Mouse (Mus musculus): ENCODE measurements around the gene Tectb. TPM values are rescaled to one million over a fixed set of nuclear protein-coding genes. Genes with fewer than 3 reads are reported as not detected.
A peak's percentile ranks its signal among the peaks of the same experiment; 100 is the strongest.
"Not testable (repeated sequence)": the region's sequence is repeated elsewhere in the genome, so short reads cannot be mapped to it uniquely, and the experiment has no call there.

Tectb gene
- total RNA-seq, 2 experiments from 2014 or later, result 0.49 TPM; not detected in 1

- DNase-seq, result no peak
These were observed 14.6 kb upstream of the Tectb start for GRCm38 (mm10) chr19:55165954-55166353.

GRCm38 (mm10) chr19:55166741-55167140 is 13.8 kb upstream of the Tectb start:
- DNase-seq, result no peak

GRCm38 (mm10) chr19:55167741-55168140 is 12.8 kb upstream of the Tectb start:
- DNase-seq, result no peak

GRCm38 (mm10) chr19:55168360-55168759 is 12.2 kb upstream of the Tectb start:
- DNase-seq, result no peak

- not testable (repeated sequence) for DNase-seq
These were observed 11.2 kb upstream of the Tectb start for GRCm38 (mm10) chr19:55169236-55169729.

- DNase-seq, result no peak
These were observed 10.1 kb upstream of the Tectb start for GRCm38 (mm10) chr19:55170399-55170798.

- DNase-seq, result no peak
These were observed 8.9 kb upstream of the Tectb start for GRCm38 (mm10) chr19:55171585-55171984.

GRCm38 (mm10) chr19:55177143-55177542 is 3.4 kb upstream of the Tectb start:
- DNase-seq, result no peak

GRCm38 (mm10) chr19:55184442-55184841 is 3.9 kb downstream of the Tectb start:
- DNase-seq, result peak; percentile 31

GRCm38 (mm10) chr19:55185074-55185473 is 4.5 kb downstream of the Tectb start:
- no peak for DNase-seq

GRCm38 (mm10) chr19:55185651-55186050 is 5.1 kb downstream of the Tectb start:
- no peak for DNase-seq

GRCm38 (mm10) chr19:55190065-55190464 is 9.5 kb downstream of the Tectb start:
- peak; percentile 81 for DNase-seq

- no peak for DNase-seq
These were observed 11.1 kb downstream of the Tectb start for GRCm38 (mm10) chr19:55191596-55191995.

- no peak for DNase-seq
These were observed 11.9 kb downstream of the Tectb start for GRCm38 (mm10) chr19:55192254-55192945.

- DNase-seq, result no peak
These were observed 13.3 kb downstream of the Tectb start for GRCm38 (mm10) chr19:55193717-55194394.

GRCm38 (mm10) chr19:55194520-55195170 is 14.1 kb downstream of the Tectb start:
- DNase-seq, result peak; percentile 27

GRCm38 (mm10) chr19:55195574-55195973 is 15.0 kb downstream of the Tectb start:
- DNase-seq, result no peak

- no peak for DNase-seq
These were observed 17.8 kb downstream of the Tectb start for GRCm38 (mm10) chr19:55198303-55198702.

- no peak for DNase-seq
These were observed 26.1 kb downstream of the Tectb start for GRCm38 (mm10) chr19:55206482-55207138.

GRCm38 (mm10) chr19:55207205-55207604 is 26.7 kb downstream of the Tectb start:
- DNase-seq, result no peak

- no peak for DNase-seq
These were observed 27.4 kb downstream of the Tectb start for GRCm38 (mm10) chr19:55207746-55208538.

- DNase-seq, result no peak
These were observed 28.1 kb downstream of the Tectb start for GRCm38 (mm10) chr19:55208654-55209053.
